26 mouse cellular contexts compared by ENCODE assay signal in genomic region chr10:72393279-72394041, GRCm38 (mm10).
A peak's percentile ranks its signal among the peaks of the same experiment; 100 is the strongest.
DNase-seq lines count a peak whose midpoint lies in the region; ATAC-seq and TF ChIP-seq lines count a peak whose summit lies in the region.
"Had no signal": no experiment of that assay in that cellular context is flagged by ENCODE, and none has a peak within 500 bp of the region (broad histone marks: within the 10 kb centered on the region; RNA-seq: fewer than 3 reads in every experiment).

No protein-coding gene starts in this region.

- H3K27ac ChIP-seq in hindbrain, postnatal 0 days = no peak overlapping the region
- no peak overlapping the region for H3K27ac ChIP-seq in hindbrain, embryonic 12.5 days
- H3K27ac ChIP-seq: embryonic facial prominence, embryonic 12.5 days; forebrain, embryonic 15.5 days; hindbrain, embryonic 15.5 days; kidney, postnatal 0 days; limb, embryonic 13.5 days; liver, embryonic 13.5 days; midbrain, embryonic 12.5 days; stomach, embryonic 15.5 days had no signal

- H3K4me1 ChIP-seq in hindbrain, postnatal 0 days (ENCODE audit: insufficient read depth, low read length) = no peaks in the 10 kb centered on the region
- no peaks in the 10 kb centered on the region for H3K4me1 ChIP-seq in hindbrain, embryonic 12.5 days
- H3K4me1 ChIP-seq: embryonic facial prominence, embryonic 12.5 days; forebrain, embryonic 15.5 days; hindbrain, embryonic 15.5 days; liver, embryonic 13.5 days; megakaryocyte, embryonic 14.5 days; midbrain, embryonic 12.5 days; stomach, embryonic 15.5 days had no signal

- peak; percentile 10 to 22 for DNase-seq in cerebellum, postnatal 25 days
- no peak for DNase-seq in cerebellum, adult 11-12 months
- peak; percentile 56 for DNase-seq in hindbrain, postnatal 0 days (ENCODE audit: low spot score)
- DNase-seq in brain, embryonic 14.5 days (ENCODE audit: low read depth) = peak; percentile 31
- no peak for DNase-seq in heart, postnatal 4 days
- DNase-seq: adrenal gland, postnatal 14 days; embryo, embryonic 11 days; kidney, adult 8-10 months; liver, embryonic 13.5 days; lung, adult 18-20 months; lung, postnatal 4 days; right cerebral cortex, postnatal 25 days; thymus, postnatal 14 days had no signal

- H3K4me3 ChIP-seq in hindbrain, postnatal 0 days (ENCODE audit: low read length) = no peak overlapping the region
- H3K4me3 ChIP-seq in hindbrain, embryonic 12.5 days = no peak overlapping the region
- H3K4me3 ChIP-seq: embryonic facial prominence, embryonic 12.5 days; forebrain, embryonic 15.5 days; hindbrain, embryonic 15.5 days; limb, embryonic 13.5 days; liver, embryonic 13.5 days; megakaryocyte, embryonic 14.5 days; midbrain, embryonic 12.5 days; stomach, embryonic 15.5 days had no signal

- 76% methylated on average over 12 of the region's 12 CpGs for WGBS in hindbrain, postnatal 0 days
- 87% methylated on average over 12 of the region's 12 CpGs for WGBS in hindbrain, embryonic 12.5 days

- TF ChIP-seq CTCF in hindbrain, postnatal 0 days (IDR thresholded peaks at IDR 0.05; ENCODE audit: low read depth) = no peak
- no peak for TF ChIP-seq CTCF in brain, embryonic 14.5 days (IDR thresholded peaks at IDR 0.05; ENCODE audit: borderline replicate concordance, extremely low read depth, insufficient read depth, insufficient read length)

- no peak for TF ChIP-seq POLR2A in brain, embryonic 14.5 days (IDR thresholded peaks at IDR 0.05; ENCODE audit: borderline replicate concordance, extremely low read depth, insufficient read depth, insufficient read length, poor library complexity, severe bottlenecking)

- ATAC-seq in hindbrain, postnatal 0 days = peak; percentile 66
- ATAC-seq in hindbrain, embryonic 12.5 days (ENCODE audit: low FRiP score) = no peak
- peak; percentile 48 to 62 for ATAC-seq in hematopoietic stem cell, adult 5-6 weeks (replicated peaks in 1 of 2; ENCODE audit: insufficient read depth in 1 of 2, low FRiP score in 2 of 2, low TSS enrichment in 1 of 2, low read depth in 1 of 2, poor library complexity in 2 of 2, severe bottlenecking in 2 of 2)
- ATAC-seq: CD4-positive, CD25-positive, alpha-beta regulatory T cell, adult 4 months; forebrain, embryonic 15.5 days; intestine, embryonic 16.5 days; lung, postnatal 0 days had no signal

- H3K9ac ChIP-seq in hindbrain, postnatal 0 days (replicated peaks; ENCODE audit: low read length) = no peak overlapping the region
- no peak overlapping the region for H3K9ac ChIP-seq in hindbrain, embryonic 12.5 days
- H3K9ac ChIP-seq: embryonic facial prominence, embryonic 12.5 days; forebrain, embryonic 15.5 days; hindbrain, embryonic 15.5 days; limb, embryonic 13.5 days; liver, embryonic 13.5 days; midbrain, embryonic 12.5 days; stomach, embryonic 15.5 days had no signal

- H3K4me2 ChIP-seq in hindbrain, postnatal 0 days (ENCODE audit: low read depth, low read length) = no peak overlapping the region
- H3K4me2 ChIP-seq in hindbrain, embryonic 12.5 days (replicated peaks) = no peak overlapping the region
- H3K4me2 ChIP-seq: embryonic facial prominence, embryonic 12.5 days; forebrain, embryonic 15.5 days; hindbrain, embryonic 15.5 days; limb, embryonic 13.5 days; liver, embryonic 13.5 days; midbrain, embryonic 12.5 days; stomach, embryonic 15.5 days had no signal

- H3K9me3 ChIP-seq in hindbrain, postnatal 0 days (ENCODE audit: low read length) = no peaks in the 10 kb centered on the region
- 0 out of 2 replicates have a peak, but pooled peaks cover 3% of the 10 kb centered on the region for H3K9me3 ChIP-seq in hindbrain, embryonic 12.5 days (replicated peaks)
- H3K9me3 ChIP-seq: embryonic facial prominence, embryonic 12.5 days; forebrain, embryonic 15.5 days; hindbrain, embryonic 15.5 days; limb, embryonic 13.5 days; midbrain, embryonic 12.5 days; stomach, embryonic 15.5 days had no signal

- H3K27me3 ChIP-seq in hindbrain, postnatal 0 days (ENCODE audit: insufficient read depth, low read length) = no peaks in the 10 kb centered on the region
- H3K27me3 ChIP-seq in hindbrain, embryonic 12.5 days = no peaks in the 10 kb centered on the region
- H3K27me3 ChIP-seq: embryonic facial prominence, embryonic 12.5 days; forebrain, embryonic 15.5 days; hindbrain, embryonic 15.5 days; limb, embryonic 13.5 days; liver, embryonic 13.5 days; megakaryocyte, embryonic 14.5 days; midbrain, embryonic 12.5 days; stomach, embryonic 15.5 days had no signal

- no peaks in the 10 kb centered on the region for H3K36me3 ChIP-seq in hindbrain, postnatal 0 days (ENCODE audit: insufficient read depth, low read length)
- no peaks in the 10 kb centered on the region for H3K36me3 ChIP-seq in hindbrain, embryonic 12.5 days
- H3K36me3 ChIP-seq: embryonic facial prominence, embryonic 12.5 days; forebrain, embryonic 15.5 days; hindbrain, embryonic 15.5 days; limb, embryonic 13.5 days; liver, embryonic 13.5 days; midbrain, embryonic 12.5 days; stomach, embryonic 15.5 days had no signal

Comparison
In these comparisons a context has a peak if more than half of its experiments do, and no peak if none do; other contexts are left out.
1. DNase-seq: peak in cerebellum, postnatal 25 days (2 of 2), hindbrain, postnatal 0 days (single experiment) and brain, embryonic 14.5 days (single experiment); none in cerebellum, adult 11-12 months (single experiment) and heart, postnatal 4 days (single experiment).